Mouse (Mus musculus): ENCODE data around the gene Hpcal1. TPM values are rescaled to one million over a fixed set of nuclear protein-coding genes. Genes with fewer than 3 reads are reported as not detected.
A peak's percentile ranks its signal among the peaks of the same experiment; 100 is the strongest.

Hpcal1 gene
- polyA plus RNA-seq, 1 experiment from 2014 or later: 77.0 TPM

GRCm38 (mm10) chr12:17663991-17664635 is 26.5 kb upstream of the Hpcal1 start:
- Histone ChIP-seq H3K27ac (replicated peaks) (no peak overlapping the region), H3K4me1 (replicated peaks) (peaks cover 5% of the 10 kb centered on the region), H3K36me3 (no peaks in the 10 kb centered on the region), H3K4me3 (no peak overlapping the region), H3K27me3 (no peaks in the 10 kb centered on the region), H3K9ac (no peak overlapping the region), H3K9me3 (no peaks in the 10 kb centered on the region), H3K4me2 (no peak overlapping the region)
- WGBS: 87% methylated on average over 9 of the region's 9 CpGs
- no peak for ATAC-seq (ENCODE audit: low read depth)

DNA sequence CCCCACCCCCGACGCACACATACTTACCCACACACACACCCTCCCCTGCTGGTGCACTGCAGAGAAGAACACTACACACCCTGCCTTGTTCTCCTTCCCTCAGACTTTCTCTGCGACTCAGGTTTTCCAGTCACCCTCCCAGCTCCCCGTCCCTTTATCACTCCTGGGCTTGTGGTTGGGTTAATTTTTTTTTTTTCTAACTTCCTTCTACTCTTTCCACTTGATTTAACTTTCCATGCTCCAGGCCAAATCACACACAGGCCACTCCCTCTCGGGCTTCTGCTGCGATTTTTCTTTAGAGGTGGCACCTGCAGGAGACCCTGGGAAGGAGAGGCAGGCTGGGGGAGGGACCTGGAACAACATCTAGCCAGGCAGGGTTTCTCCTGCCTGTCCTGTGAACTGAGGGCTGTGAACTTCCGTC is 24.7 kb upstream of the Hpcal1 start:
- no peaks in the 10 kb centered on the region for H3K27me3 ChIP-seq
- no peaks in the 10 kb centered on the region for H3K36me3 ChIP-seq
- H3K9me3 ChIP-seq: no peaks in the 10 kb centered on the region
- no peak overlapping the region for H3K4me2 ChIP-seq
- H3K9ac ChIP-seq: no peak overlapping the region
- 61% methylated on average over 7 of the region's 7 CpGs for WGBS
- H3K4me1 ChIP-seq (replicated peaks): peaks cover 5% of the 10 kb centered on the region
- H3K27ac ChIP-seq (replicated peaks): no peak overlapping the region
- no peak overlapping the region for H3K4me3 ChIP-seq
- ATAC-seq (ENCODE audit: low read depth): no peak

DNA sequence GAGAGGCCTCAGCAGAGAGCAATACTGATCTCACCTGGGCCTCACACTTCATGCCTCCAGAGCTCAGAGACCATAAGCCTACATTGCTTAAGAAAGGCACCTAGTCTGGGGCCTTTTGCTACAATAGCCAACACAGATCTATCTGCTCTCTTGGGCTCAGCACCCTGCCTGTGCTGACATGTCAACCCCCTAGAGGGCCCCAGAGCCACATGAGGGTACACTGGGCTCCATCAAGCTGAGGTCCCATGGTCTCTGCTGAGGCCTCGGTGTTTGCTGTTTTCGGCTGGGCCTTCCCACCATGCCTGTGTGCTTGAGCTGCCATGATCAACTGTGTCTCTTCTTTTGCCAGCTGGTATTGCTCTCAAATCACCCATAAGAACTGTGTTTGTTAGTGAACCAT is 24.0 kb upstream of the Hpcal1 start:
- no peaks in the 10 kb centered on the region for H3K36me3 ChIP-seq
- H3K4me1 ChIP-seq (replicated peaks): peaks cover 2% of the 10 kb centered on the region
- no peaks in the 10 kb centered on the region for H3K9me3 ChIP-seq
- ATAC-seq (ENCODE audit: low read depth): no peak
- 88% methylated on average over 2 of the region's 2 CpGs for WGBS
- H3K27ac ChIP-seq (replicated peaks): no peak overlapping the region
- no peaks in the 10 kb centered on the region for H3K27me3 ChIP-seq
- H3K4me2 ChIP-seq: no peak overlapping the region
- H3K4me3 ChIP-seq: no peak overlapping the region
- H3K9ac ChIP-seq: no peak overlapping the region

GRCm38 (mm10) chr12:17673729-17674128 is 16.9 kb upstream of the Hpcal1 start:
- Histone ChIP-seq H3K36me3 (no peaks in the 10 kb centered on the region), H3K9me3 (no peaks in the 10 kb centered on the region), H3K9ac (no peak overlapping the region), H3K4me3 (no peak overlapping the region), H3K4me1 (replicated peaks) (no peaks in the 10 kb centered on the region), H3K27me3 (no peaks in the 10 kb centered on the region), H3K4me2 (no peak overlapping the region), H3K27ac (replicated peaks) (no peak overlapping the region)
- 67% methylated on average over 7 of the region's 7 CpGs for WGBS
- ATAC-seq (ENCODE audit: low read depth): no peak

DNA sequence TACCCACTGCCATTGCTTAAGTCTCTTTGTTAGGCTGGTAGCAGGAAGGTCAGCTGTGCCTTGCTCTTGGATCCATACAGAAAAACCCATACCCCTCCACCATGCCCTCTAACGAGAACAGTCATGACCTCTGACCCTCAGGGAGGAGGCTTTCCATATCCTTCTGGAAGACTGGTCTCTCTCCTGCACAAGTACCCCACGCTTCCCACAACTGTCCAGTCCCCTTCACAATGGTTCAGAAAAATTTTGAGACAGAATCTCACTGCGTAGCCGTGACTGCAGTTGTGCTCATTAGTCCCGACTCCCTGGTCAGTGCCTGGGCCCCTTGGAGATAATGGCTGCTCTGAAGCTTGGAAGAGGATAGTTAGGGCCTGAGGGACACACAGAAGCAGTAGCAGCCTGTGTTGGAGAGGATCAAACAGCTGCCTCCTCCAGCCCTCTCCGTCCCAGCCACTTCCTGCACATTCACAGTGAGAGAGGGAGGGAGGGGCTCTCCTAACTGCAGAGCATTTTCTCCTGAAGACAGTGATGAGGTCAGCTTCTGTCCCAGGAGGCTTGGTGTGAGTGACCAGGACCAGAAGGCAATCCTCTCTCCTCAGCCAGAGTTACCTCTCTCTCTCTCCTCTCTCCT is 16.4 kb upstream of the Hpcal1 start:
- WGBS: 55% methylated on average over 6 of the region's 6 CpGs
- no peak for ATAC-seq (ENCODE audit: low read depth)

GRCm38 (mm10) chr12:17677743-17678142 is 12.9 kb upstream of the Hpcal1 start:
- no peak for ATAC-seq (ENCODE audit: low read depth)
- no peak overlapping the region for H3K27ac ChIP-seq (replicated peaks)
- no peaks in the 10 kb centered on the region for H3K9me3 ChIP-seq
- H3K4me2 ChIP-seq: no peak overlapping the region
- no peaks in the 10 kb centered on the region for H3K36me3 ChIP-seq
- H3K4me3 ChIP-seq: no peak overlapping the region
- H3K9ac ChIP-seq: no peak overlapping the region
- no peaks in the 10 kb centered on the region for H3K4me1 ChIP-seq (replicated peaks)
- H3K27me3 ChIP-seq: no peaks in the 10 kb centered on the region
- 84% methylated on average over 2 of the region's 2 CpGs for WGBS

More for the DNA sequence above, 16.4 kb upstream of the Hpcal1 start:
- Histone ChIP-seq H3K4me1 (replicated peaks) (no peaks in the 10 kb centered on the region), H3K9ac (no peak overlapping the region), H3K36me3 (no peaks in the 10 kb centered on the region), H3K27me3 (no peaks in the 10 kb centered on the region), H3K4me2 (no peak overlapping the region), H3K27ac (replicated peaks) (no peak overlapping the region), H3K9me3 (no peaks in the 10 kb centered on the region), H3K4me3 (no peak overlapping the region)

GRCm38 (mm10) chr12:17679571-17679970 is 11.1 kb upstream of the Hpcal1 start:
- Histone ChIP-seq H3K27me3 (no peaks in the 10 kb centered on the region), H3K4me3 (no peak overlapping the region), H3K4me1 (replicated peaks) (no peaks in the 10 kb centered on the region), H3K9ac (no peak overlapping the region), H3K27ac (replicated peaks) (no peak overlapping the region), H3K4me2 (no peak overlapping the region), H3K9me3 (no peaks in the 10 kb centered on the region), H3K36me3 (no peaks in the 10 kb centered on the region)
- ATAC-seq (ENCODE audit: low read depth): no peak
- 92% methylated on average over 4 of the region's 4 CpGs for WGBS

GRCm38 (mm10) chr12:17682161-17682560 is 8.5 kb upstream of the Hpcal1 start:
- Histone ChIP-seq H3K4me1 (replicated peaks) (no peaks in the 10 kb centered on the region), H3K27ac (replicated peaks) (no peak overlapping the region), H3K9ac (no peak overlapping the region), H3K36me3 (no peaks in the 10 kb centered on the region), H3K27me3 (no peaks in the 10 kb centered on the region), H3K4me3 (no peak overlapping the region), H3K4me2 (no peak overlapping the region), H3K9me3 (no peaks in the 10 kb centered on the region)
- 84% methylated on average over 2 of the region's 2 CpGs for WGBS
- ATAC-seq (ENCODE audit: low read depth): no peak

DNA sequence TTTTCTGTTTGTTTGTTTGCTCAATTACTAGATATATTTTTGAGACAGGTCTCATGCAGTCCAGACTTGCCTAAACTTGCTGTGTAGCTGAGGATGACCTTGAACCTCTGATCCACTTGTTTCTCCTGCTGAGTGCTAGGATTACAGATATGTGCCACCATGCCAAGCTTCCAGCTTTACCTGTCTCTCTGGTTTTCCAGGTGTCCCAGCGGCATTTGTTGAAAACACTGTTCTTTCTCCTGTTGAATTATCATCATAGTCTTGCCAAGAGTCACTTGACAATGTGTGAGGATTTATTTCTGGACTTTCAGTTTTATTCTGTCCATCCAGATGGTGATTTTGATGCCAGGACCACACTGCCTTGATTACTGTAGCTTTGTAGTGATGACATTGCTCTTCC is 6.3 kb upstream of the Hpcal1 start:
- Histone ChIP-seq H3K9ac (no peak overlapping the region), H3K4me3 (no peak overlapping the region), H3K36me3 (no peaks in the 10 kb centered on the region), H3K27me3 (no peaks in the 10 kb centered on the region), H3K4me1 (replicated peaks) (no peaks in the 10 kb centered on the region), H3K9me3 (no peaks in the 10 kb centered on the region), H3K27ac (replicated peaks) (no peak overlapping the region), H3K4me2 (no peak overlapping the region)
- 82% methylated on average over 1 of the region's 1 CpGs for WGBS
- ATAC-seq (ENCODE audit: low read depth): no peak

GRCm38 (mm10) chr12:17686116-17686515 is 4.5 kb upstream of the Hpcal1 start:
- no peak overlapping the region for H3K9ac ChIP-seq
- WGBS: 83% methylated on average over 2 of the region's 2 CpGs
- H3K4me1 ChIP-seq (replicated peaks): peaks cover 2% of the 10 kb centered on the region; the same call in 1 of the 2 replicates
- H3K27me3 ChIP-seq: no peaks in the 10 kb centered on the region
- no peak for ATAC-seq (ENCODE audit: low read depth)
- H3K4me3 ChIP-seq: no peak overlapping the region
- H3K9me3 ChIP-seq: no peaks in the 10 kb centered on the region
- no peak overlapping the region for H3K27ac ChIP-seq (replicated peaks)
- no peak overlapping the region for H3K4me2 ChIP-seq
- H3K36me3 ChIP-seq: no peaks in the 10 kb centered on the region

DNA sequence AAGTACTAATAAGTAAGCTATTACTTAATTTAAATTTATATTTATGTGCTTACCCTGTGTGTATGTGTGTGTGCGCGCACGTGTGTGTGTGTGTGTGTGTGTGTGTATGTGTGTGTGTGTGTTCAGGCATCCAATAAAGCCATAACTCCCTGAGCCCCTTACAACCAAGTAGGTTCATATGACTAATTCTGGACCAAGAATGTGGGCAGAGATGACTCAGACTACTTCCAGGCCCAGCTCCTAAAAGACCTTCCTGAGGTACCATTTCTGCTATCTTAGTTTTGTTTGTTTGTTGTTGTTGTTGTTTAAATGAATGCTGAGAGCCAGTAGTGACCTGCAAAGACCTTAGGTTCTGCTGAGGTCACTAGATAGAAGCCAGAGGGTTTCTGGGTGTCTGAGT is 1.7 kb upstream of the Hpcal1 start:
- peaks cover 23% of the 10 kb centered on the region for H3K4me1 ChIP-seq (replicated peaks)
- no peak overlapping the region for H3K27ac ChIP-seq (replicated peaks)
- H3K36me3 ChIP-seq: no peaks in the 10 kb centered on the region
- WGBS: 95% methylated on average over 3 of the region's 3 CpGs
- H3K4me2 ChIP-seq: no peak overlapping the region
- no peaks in the 10 kb centered on the region for H3K9me3 ChIP-seq
- H3K9ac ChIP-seq: no peak overlapping the region
- no peak for ATAC-seq (ENCODE audit: low read depth)
- 0 out of 2 replicates have a peak, but pooled peaks cover 4% of the 10 kb centered on the region for H3K27me3 ChIP-seq
- no peak overlapping the region for H3K4me3 ChIP-seq

- Histone ChIP-seq H3K4me2 (peak overlapping the region; percentile 88), H3K36me3 (no peaks in the 10 kb centered on the region), H3K27ac (replicated peaks) (no peak overlapping the region), H3K9ac (peak overlapping the region; percentile 80), H3K9me3 (no peaks in the 10 kb centered on the region), H3K4me3 (peak overlapping the region; percentile 56), H3K27me3 (0 out of 2 replicates have a peak, but pooled peaks cover 4% of the 10 kb centered on the region), H3K4me1 (replicated peaks) (peaks cover 28% of the 10 kb centered on the region)
- WGBS: 11% methylated on average over 15 of the region's 20 CpGs
- ATAC-seq (ENCODE audit: low read depth): peak; percentile 40
Observed at GRCm38 (mm10) chr12:17689931-17690563, 609 bp upstream of the Hpcal1 start.
